Mouse (Mus musculus): ENCODE results near the gene Zfp874a.

DNA sequence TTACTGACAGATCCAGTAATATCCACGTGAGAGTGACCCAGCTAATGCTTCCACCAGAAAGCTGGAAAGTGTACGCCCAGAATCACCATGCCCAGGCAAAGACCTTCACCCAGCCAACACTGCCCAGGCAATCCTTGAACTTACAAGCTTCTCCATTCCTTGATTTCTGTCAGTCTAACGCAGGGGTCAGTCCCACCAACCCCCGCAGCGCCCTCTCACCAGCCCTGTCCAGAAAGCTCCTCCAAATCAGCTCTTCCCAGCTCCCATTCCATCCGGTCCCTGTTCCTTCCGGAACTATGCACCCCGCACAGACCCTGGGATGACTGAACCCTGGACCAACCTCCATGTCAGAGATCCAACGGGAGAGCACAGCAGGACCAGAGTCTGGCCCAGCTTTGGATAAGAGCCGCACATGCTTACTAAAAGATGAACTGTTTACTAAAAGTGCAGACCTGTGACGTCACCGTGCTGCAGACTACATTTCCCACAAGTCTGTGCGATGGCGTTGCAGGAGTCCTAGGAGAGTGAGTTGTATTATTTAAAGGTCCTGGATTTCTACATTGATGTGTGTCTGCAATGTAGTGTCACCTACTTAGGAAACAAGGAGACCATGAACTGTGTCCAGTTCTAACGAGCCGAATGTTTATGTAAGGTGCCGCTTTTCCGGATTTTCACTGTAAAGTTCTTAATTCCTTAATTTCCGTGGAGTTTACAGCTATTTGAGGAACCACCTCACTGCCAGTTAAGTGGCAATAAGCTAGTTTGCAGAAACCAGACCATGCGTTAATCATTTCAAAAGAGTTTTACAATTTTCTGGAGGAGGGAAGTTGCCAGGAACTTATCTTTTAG is at the start of gene Zfp874a:
- no peak for TF ChIP-seq CTCF (IDR thresholded peaks at IDR 0.05; ENCODE audit: borderline replicate concordance, control insufficient read depth, extremely low read depth, insufficient read depth, low read length, poor library complexity)
- no peak for TF ChIP-seq POLR2A (IDR thresholded peaks at IDR 0.05; ENCODE audit: control insufficient read depth, extremely low read depth, insufficient read depth, low read length, poor library complexity)

Data from thymus, adult 2 months (tissue).